ENCODE assay signal across 13 mouse cellular contexts in genomic region chr4:117284363-117284762, GRCm38 (mm10). TPM values are rescaled to one million over a fixed set of nuclear protein-coding genes. Genes with fewer than 3 reads are reported as not detected.
DNase-seq lines count a peak whose midpoint lies in the region; ATAC-seq and TF ChIP-seq lines count a peak whose summit lies in the region.
"Had no signal": no experiment of that assay in that cellular context is flagged by ENCODE, and none has a peak within 500 bp of the region (broad histone marks: within the 10 kb centered on the region; RNA-seq: fewer than 3 reads in every experiment).

No protein-coding gene starts in this region.

- peaks cover 44% of the 10 kb centered on the region for H3K4me1 ChIP-seq in kidney, embryonic 15.5 days
- H3K4me1 ChIP-seq in kidney, embryonic 14.5 days (ENCODE audit: control insufficient read depth, insufficient read depth, low read length) = peaks cover 31% of the 10 kb centered on the region
- peaks cover 21% of the 10 kb centered on the region for H3K4me1 ChIP-seq in forebrain, embryonic 14.5 days (ENCODE audit: control insufficient read depth, insufficient read depth, low read length)
- H3K4me1 ChIP-seq in hindbrain, embryonic 16.5 days (ENCODE audit: control insufficient read depth, insufficient read depth, low read depth, low read length) = peaks cover 30% of the 10 kb centered on the region

- TF ChIP-seq POLR2A in myocyte (IDR thresholded peaks at IDR 0.05; ENCODE audit: insufficient read length, low read depth) = no peak

- H3K9ac ChIP-seq in kidney, embryonic 15.5 days = no peak overlapping the region
- no peak overlapping the region for H3K9ac ChIP-seq in kidney, embryonic 14.5 days (ENCODE audit: low read depth, low read length)
- H3K9ac ChIP-seq in forebrain, embryonic 14.5 days (ENCODE audit: low read length) = peak overlapping the region; percentile 26
- 0 out of 2 replicates have a peak overlapping the region, but pooled peaks have one; percentile 24 for H3K9ac ChIP-seq in hindbrain, embryonic 16.5 days (ENCODE audit: low read depth, low read length)
- H3K9ac ChIP-seq: liver, embryonic 15.5 days had no signal

- H3K79me2 ChIP-seq in myocyte (ENCODE audit: control insufficient read depth, insufficient read depth) = peaks cover 11% of the 10 kb centered on the region

- H3K27me3 ChIP-seq in kidney, embryonic 15.5 days = peaks cover 20% of the 10 kb centered on the region; the same call in 1 of the 2 replicates
- H3K27me3 ChIP-seq in kidney, embryonic 14.5 days (ENCODE audit: control insufficient read depth, insufficient read depth, low read length) = no peaks in the 10 kb centered on the region
- H3K27me3 ChIP-seq in forebrain, embryonic 14.5 days (replicated peaks; ENCODE audit: control insufficient read depth, insufficient read depth, low read length) = no peaks in the 10 kb centered on the region
- no peaks in the 10 kb centered on the region for H3K27me3 ChIP-seq in hindbrain, embryonic 16.5 days (replicated peaks; ENCODE audit: control insufficient read depth, insufficient read depth, low read length)
- no peaks in the 10 kb centered on the region for H3K27me3 ChIP-seq in myocyte (ENCODE audit: control insufficient read depth, insufficient read depth, insufficient read length)
- H3K27me3 ChIP-seq: liver, embryonic 15.5 days had no signal

- ATAC-seq in kidney, embryonic 15.5 days (replicated peaks; ENCODE audit: low FRiP score) = no peak
- ATAC-seq in kidney, embryonic 14.5 days (ENCODE audit: low FRiP score, low TSS enrichment) = no peak
- ATAC-seq in forebrain, embryonic 14.5 days = no peak
- no peak for ATAC-seq in hindbrain, embryonic 16.5 days

- no peak overlapping the region for H3K4me2 ChIP-seq in kidney, embryonic 15.5 days
- no peak overlapping the region for H3K4me2 ChIP-seq in kidney, embryonic 14.5 days (replicated peaks; ENCODE audit: low read depth, low read length)
- no peak overlapping the region for H3K4me2 ChIP-seq in forebrain, embryonic 14.5 days (ENCODE audit: low read length)
- H3K4me2 ChIP-seq in hindbrain, embryonic 16.5 days (ENCODE audit: low read length) = no peak overlapping the region
- peak overlapping the region; percentile 21 for H3K4me2 ChIP-seq in myocyte (ENCODE audit: low read depth)
- H3K4me2 ChIP-seq: liver, embryonic 15.5 days had no signal

- peak overlapping the region; percentile 37; the same call in 1 of the 2 replicates for H3K27ac ChIP-seq in kidney, embryonic 15.5 days
- H3K27ac ChIP-seq in kidney, embryonic 14.5 days (ENCODE audit: low read depth, low read length) = no peak overlapping the region
- H3K27ac ChIP-seq in forebrain, embryonic 14.5 days (ENCODE audit: low read depth, low read length) = peak overlapping the region; percentile 36; the same call in 1 of the 2 replicates
- H3K27ac ChIP-seq in hindbrain, embryonic 16.5 days (ENCODE audit: low read depth, low read length) = peak overlapping the region; percentile 31; the same call in 1 of the 2 replicates
- H3K27ac ChIP-seq: layer of hippocampus, adult 2 months; liver, embryonic 15.5 days had no signal

- peaks cover 80% of the 10 kb centered on the region for H3K36me3 ChIP-seq in kidney, embryonic 15.5 days
- H3K36me3 ChIP-seq in kidney, embryonic 14.5 days (ENCODE audit: control insufficient read depth, insufficient read depth, low read length) = peaks cover 76% of the 10 kb centered on the region
- peaks cover 76% of the 10 kb centered on the region for H3K36me3 ChIP-seq in forebrain, embryonic 14.5 days (ENCODE audit: control insufficient read depth, insufficient read depth, low read length)
- H3K36me3 ChIP-seq in hindbrain, embryonic 16.5 days (ENCODE audit: control insufficient read depth, insufficient read depth, low read length) = peaks cover 13% of the 10 kb centered on the region; the same call in 1 of the 2 replicates
- peaks cover 18% of the 10 kb centered on the region for H3K36me3 ChIP-seq in myocyte (ENCODE audit: control insufficient read depth, insufficient read depth)

- no peak overlapping the region for H3ac ChIP-seq in myocyte (ENCODE audit: control insufficient read depth, insufficient read length)

- H3K4me3 ChIP-seq in kidney, embryonic 15.5 days (replicated peaks) = no peak overlapping the region
- H3K4me3 ChIP-seq in kidney, embryonic 14.5 days (ENCODE audit: low read length) = no peak overlapping the region
- no peak overlapping the region for H3K4me3 ChIP-seq in forebrain, embryonic 14.5 days (ENCODE audit: low read depth, low read length)
- no peak overlapping the region for H3K4me3 ChIP-seq in hindbrain, embryonic 16.5 days (ENCODE audit: low read length)
- H3K4me3 ChIP-seq in myocyte = no peak overlapping the region
- H3K4me3 ChIP-seq: layer of hippocampus, adult 2 months; liver, embryonic 15.5 days had no signal

- no peak for DNase-seq in forebrain, embryonic 14.5 days (ENCODE audit: low spot score)
- no peak for DNase-seq in kidney, adult 9 months
- no peak for DNase-seq in cerebellum, postnatal 25 days
- DNase-seq: cerebellum, adult 18-20 months; heart, postnatal 4 days; kidney, adult 2 months; thymus, postnatal 14 days had no signal

- 37% methylated on average over 4 of the region's 4 CpGs for WGBS in kidney, embryonic 15.5 days
- 35% methylated on average over 4 of the region's 4 CpGs for WGBS in kidney, embryonic 14.5 days
- 63% methylated on average over 4 of the region's 4 CpGs for WGBS in forebrain, embryonic 14.5 days
- 32% methylated on average over 4 of the region's 4 CpGs for WGBS in hindbrain, embryonic 16.5 days

- no peaks in the 10 kb centered on the region for H3K9me3 ChIP-seq in kidney, embryonic 15.5 days (replicated peaks)
- H3K9me3 ChIP-seq in kidney, embryonic 14.5 days (ENCODE audit: control insufficient read depth, low read length) = no peaks in the 10 kb centered on the region
- H3K9me3 ChIP-seq in forebrain, embryonic 14.5 days (replicated peaks; ENCODE audit: control insufficient read depth, low read length) = no peaks in the 10 kb centered on the region
- H3K9me3 ChIP-seq in hindbrain, embryonic 16.5 days (ENCODE audit: control insufficient read depth, low read length) = no peaks in the 10 kb centered on the region
- H3K9me3 ChIP-seq: liver, embryonic 15.5 days had no signal

TF ChIP-seq in myocyte, 11 proteins besides CTCF, POLR2A, EP300 and RAD21:
- TF ChIP-seq POLR2AphosphoS2 (IDR thresholded peaks at IDR 0.05; ENCODE audit: insufficient read length, low read depth) = no peak
- no peak for TF ChIP-seq E2F4 (IDR thresholded peaks at IDR 0.05; ENCODE audit: insufficient read depth)
- TF ChIP-seq MAX (IDR thresholded peaks at IDR 0.05; ENCODE audit: low read depth) = no peak
- peak in 1 of 3 experiments; percentile 16 for TF ChIP-seq MYOD1 (IDR thresholded peaks at IDR 0.05; ENCODE audit: control insufficient read depth in 1 of 3, insufficient read length in 2 of 3, low read depth in 2 of 3)
- peak; percentile 2 to 40 (median 4) for TF ChIP-seq MYOG (IDR thresholded peaks at IDR 0.05; ENCODE audit: control insufficient read depth in 1 of 3, insufficient read depth in 1 of 3, insufficient read length in 2 of 3, low read depth in 2 of 3)
- TF ChIP-seq CEBPB (IDR thresholded peaks at IDR 0.05; ENCODE audit: insufficient read depth, poor library complexity, severe bottlenecking) = no peak
TF ChIP-seq in myocyte: peak in this region for 2.

RNA-seq across cellular contexts. Expression of gene Armh1, which starts 32.4 kb away (rescaled TPM):
- polyA plus RNA-seq in kidney, embryonic 15.5 days (2015; fragmentation: Nextera tagmentation; extraction: Ambion mirVana) = 0.12 and 0.38 TPM in 2 replicates
- polyA plus RNA-seq in kidney, embryonic 14.5 days (2014; fragmentation: Nextera tagmentation; extraction: Ambion mirVana) = 0.15 and 0.54 TPM in 2 replicates
- polyA plus RNA-seq in forebrain, embryonic 14.5 days (2014; fragmentation: Nextera tagmentation; extraction: Ambion mirVana) = 0.62 and 0.81 TPM in 2 replicates
- polyA plus RNA-seq in hindbrain, embryonic 16.5 days (2015; fragmentation: Nextera tagmentation; extraction: Ambion mirVana) = 2.3 and 2.9 TPM in 2 replicates
- polyA plus RNA-seq in myocyte (2012; fragmentation: generic; extraction: Trizol) = not detected

RNA-seq across cellular contexts. Expression of gene Tmem53, which starts 32.6 kb away (rescaled TPM):
- polyA plus RNA-seq in kidney, embryonic 15.5 days (2015; fragmentation: Nextera tagmentation; extraction: Ambion mirVana) = 14.9 and 16.5 TPM in 2 replicates
- 10.1 and 13.8 TPM in 2 replicates for polyA plus RNA-seq in kidney, embryonic 14.5 days (2014; fragmentation: Nextera tagmentation; extraction: Ambion mirVana)
- polyA plus RNA-seq in forebrain, embryonic 14.5 days (2014; fragmentation: Nextera tagmentation; extraction: Ambion mirVana) = 7.2 and 8.0 TPM in 2 replicates
- polyA plus RNA-seq in hindbrain, embryonic 16.5 days (2015; fragmentation: Nextera tagmentation; extraction: Ambion mirVana) = 10.3 and 11.4 TPM in 2 replicates
- 12.7 TPM for polyA plus RNA-seq in myocyte (2012; fragmentation: generic; extraction: Trizol)

Comparison
In these comparisons a context has a peak if more than half of its experiments do, and no peak if none do; other contexts are left out.
1. H3K9ac ChIP-seq: peak in forebrain, embryonic 14.5 days (single experiment) and hindbrain, embryonic 16.5 days (single experiment); none in kidney, embryonic 15.5 days (single experiment) and kidney, embryonic 14.5 days (single experiment).